Mouse (Mus musculus): ENCODE results near the gene Osbpl7.

- no peak for TF ChIP-seq POLR2A (IDR thresholded peaks at IDR 0.05; ENCODE audit: low read depth, low read length)
- TF ChIP-seq CTCF (conservative IDR thresholded peaks at IDR 0.05; ENCODE audit: insufficient read depth, insufficient read length, low read depth, low read length): no peak
These were observed 15.3 kb downstream of the Osbpl7 start for GRCm38 (mm10) chr11:97065538-97066295.
